Mouse (Mus musculus): Measurements from ENCODE around the gene Pus7l. TPM values are rescaled to one million over a fixed set of nuclear protein-coding genes. Genes with fewer than 3 reads are reported as not detected.

Pus7l gene
- total and polyA plus RNA-seq, 3 experiments, result 33.2 to 51.2 (median 40.6) TPM

DNA sequence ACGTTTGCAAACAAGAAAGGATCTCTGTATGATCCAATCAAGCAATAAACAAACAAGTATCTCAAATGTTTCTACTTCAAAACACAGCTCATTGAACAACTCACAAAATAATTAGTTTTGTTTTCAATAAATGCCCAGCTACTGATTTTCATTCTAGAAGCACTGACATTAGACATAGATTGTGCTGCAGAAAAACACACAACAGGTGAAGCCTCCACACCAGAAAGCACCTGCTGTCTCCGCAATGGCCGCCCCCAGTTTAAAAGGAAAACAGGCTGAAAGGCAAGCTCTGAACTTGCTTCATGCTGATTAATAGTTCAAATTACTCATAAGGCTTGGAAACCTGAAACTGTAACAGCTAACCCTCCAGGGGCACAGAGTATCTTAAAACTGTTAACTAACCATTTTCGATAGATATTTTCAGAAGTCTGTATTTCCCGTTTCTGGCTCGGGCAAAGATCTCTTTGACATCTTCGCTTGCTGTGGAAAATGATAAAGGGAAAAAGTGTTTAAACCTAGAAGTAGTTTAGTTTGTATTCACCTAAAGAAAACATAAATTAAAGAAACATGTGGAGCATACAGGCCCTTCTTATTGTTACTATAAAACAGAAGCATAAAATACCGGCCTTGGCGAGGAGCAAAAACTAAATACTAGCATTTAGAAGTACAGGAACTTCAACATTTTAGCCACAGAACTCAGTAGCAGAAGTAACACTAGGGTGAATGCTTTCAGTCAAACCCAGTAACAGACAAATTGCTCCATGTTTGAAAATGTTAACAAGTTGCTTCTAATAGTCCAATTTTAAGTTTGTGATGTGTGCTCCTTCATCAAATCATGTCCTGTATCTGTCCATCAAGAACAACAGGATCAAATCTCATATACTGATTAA lies 44.7 kb upstream of the Pus7l start (continued):
- TF ChIP-seq JUND (IDR thresholded peaks at IDR 0.05; ENCODE audit: low read depth, low read length), result no peak
- 0 out of 2 replicates have a peak, but pooled peaks have one; percentile 17 for TF ChIP-seq ETS1 (IDR thresholded peaks at IDR 0.05; ENCODE audit: low read depth, low read length)
- peak; percentile 54 for TF ChIP-seq SIN3A (IDR thresholded peaks at IDR 0.05; ENCODE audit: low read length)
- TF ChIP-seq KAT2A (conservative IDR thresholded peaks at IDR 0.05; ENCODE audit: low read depth, low read length), result no peak
- TF ChIP-seq MYC (IDR thresholded peaks at IDR 0.05; ENCODE audit: low read depth, low read length), result 0 out of 2 replicates have a peak, but pooled peaks have one; percentile 26
- no peak for TF ChIP-seq MEF2A (IDR thresholded peaks at IDR 0.05; ENCODE audit: extremely low read depth, insufficient replicate concordance, low read depth, low read length, poor library complexity, severe bottlenecking)
- TF ChIP-seq CHD1 (IDR thresholded peaks at IDR 0.05; ENCODE audit: low read depth, low read length), result 0 out of 2 replicates have a peak, but pooled peaks have one; percentile 89
- TF ChIP-seq MAZ (IDR thresholded peaks at IDR 0.05; ENCODE audit: low read depth, low read length), result no peak
- TF ChIP-seq MXI1 (IDR thresholded peaks at IDR 0.05; ENCODE audit: low read depth, low read length), result peak; percentile 68
- no peak for TF ChIP-seq MAFK (IDR thresholded peaks at IDR 0.05; ENCODE audit: borderline replicate concordance, low read depth, low read length)
- TF ChIP-seq CHD2 (IDR thresholded peaks at IDR 0.05; ENCODE audit: low read length), result no peak
- no peak for TF ChIP-seq SMC3 (IDR thresholded peaks at IDR 0.05; ENCODE audit: low read depth, low read length)
- no peak for TF ChIP-seq TCF12 (IDR thresholded peaks at IDR 0.05; ENCODE audit: low read depth, low read length)
- no peak for TF ChIP-seq BHLHE40 (IDR thresholded peaks at IDR 0.05; ENCODE audit: borderline replicate concordance, low read depth, low read length)

DNA sequence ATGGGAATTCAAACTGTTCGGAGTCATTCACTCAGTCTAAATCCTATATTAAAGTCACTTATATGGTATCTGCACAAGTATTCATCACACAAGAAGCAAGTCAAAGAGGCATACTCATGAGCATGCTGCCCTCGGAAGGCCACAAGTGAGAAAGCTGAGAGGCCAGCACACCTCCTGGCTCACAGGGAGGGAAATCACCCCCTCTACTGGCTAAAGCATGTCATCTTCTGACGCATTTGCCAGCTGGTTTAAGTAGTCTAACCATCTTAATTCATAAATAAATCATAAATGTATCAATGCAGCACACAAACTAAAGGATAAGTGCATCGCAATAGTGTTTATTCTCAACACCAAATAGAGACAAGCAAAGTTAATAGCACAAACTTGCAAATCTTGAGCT lies 41.4 kb upstream of the Pus7l start:
- no peaks in the 10 kb centered on the region for H3K9me3 ChIP-seq (replicated peaks; ENCODE audit: insufficient read depth, low read length)
- H3K4me3 ChIP-seq (ENCODE audit: control insufficient read depth in 1 of 2, insufficient read depth in 1 of 2, low read depth in 2 of 2, low read length in 2 of 2), result no peak overlapping the region
- H3K79me2 ChIP-seq (ENCODE audit: control insufficient read depth, insufficient read depth, low read length, poor library complexity), result peaks cover 14% of the 10 kb centered on the region
- TF ChIP-seq MYB (IDR thresholded peaks at IDR 0.05; ENCODE audit: low read depth, low read length), result no peak
- no peak for TF ChIP-seq ELF1 (IDR thresholded peaks at IDR 0.05; ENCODE audit: low read depth, low read length)
- no peak for TF ChIP-seq MXI1 (IDR thresholded peaks at IDR 0.05; ENCODE audit: low read depth, low read length)
- TF ChIP-seq TAL1 (IDR thresholded peaks at IDR 0.05; ENCODE audit: low read length), result no peak
- TF ChIP-seq RAD21 (IDR thresholded peaks at IDR 0.05; ENCODE audit: low read depth, low read length), result peak; percentile 8; the same call in 1 of the 2 replicates
- 0 out of 2 replicates have a peak, but pooled peaks have one; percentile 8 for TF ChIP-seq SMC3 (IDR thresholded peaks at IDR 0.05; ENCODE audit: low read depth, low read length)
- TF ChIP-seq RCOR1 (IDR thresholded peaks at IDR 0.05; ENCODE audit: low read depth, low read length), result no peak
- no peak for TF ChIP-seq ETS1 (IDR thresholded peaks at IDR 0.05; ENCODE audit: low read depth, low read length)
- TF ChIP-seq CTCF (IDR thresholded peaks at IDR 0.05 in 2 of 3, conservative IDR thresholded peaks at IDR 0.05 in 1 of 3; ENCODE audit: control insufficient read depth in 1 of 3, insufficient read depth in 1 of 3, low read depth in 2 of 3, low read length in 3 of 3, poor library complexity in 1 of 3, severe bottlenecking in 1 of 3), result peak; percentile 45 to 53 (median 47)
- no peak for TF ChIP-seq POLR2A (IDR thresholded peaks at IDR 0.05; ENCODE audit: control insufficient read depth in 1 of 2, insufficient read depth in 1 of 2, low read depth in 1 of 2, low read length in 2 of 2, poor library complexity in 1 of 2)
- no peaks in the 10 kb centered on the region for H3K27me3 ChIP-seq (ENCODE audit: control insufficient read depth in 1 of 2, insufficient read depth in 2 of 2, low read length in 2 of 2)
- H3K27ac ChIP-seq (ENCODE audit: control insufficient read depth, low read depth, low read length), result no peak overlapping the region
- H3K36me3 ChIP-seq (ENCODE audit: control insufficient read depth in 1 of 2, insufficient read depth in 2 of 2, low read length in 2 of 2), result peaks cover 10 to 44% of the 10 kb centered on the region in 2 experiments
- peak; percentile 63 for DNase-seq (ENCODE audit: low read depth, low spot score)
- no peak overlapping the region for H3K9ac ChIP-seq (ENCODE audit: control insufficient read depth, low read depth, low read length, poor library complexity, severe bottlenecking)
- peaks cover 2 to 7% of the 10 kb centered on the region in 2 experiments for H3K4me1 ChIP-seq (ENCODE audit: control insufficient read depth in 1 of 2, insufficient read depth in 2 of 2, low read length in 2 of 2)

Data from MEL (cell line).